Mouse (Mus musculus) limb, embryonic 13.5 days (tissue): Measurements from ENCODE around the gene Gal3st4. TPM values are rescaled to one million over a fixed set of nuclear protein-coding genes. Genes with fewer than 3 reads are reported as not detected.

Experiments used
- ATAC-seq: fragments of 200-750 bp; cut with Nextera tagmentation; 2 replicates; pipeline ENCODE4 v1.8.0; 2017; ENCODE audit warnings: low read depth, moderate number of reproducible peaks, moderate TSS enrichment; ENCODE audit not compliant: low FRiP score
- H3K27ac ChIP-seq: fragments of 300-500 bp; sonication (generic); 2 replicates; pipeline ENCODE4 v1.5.1; 2015; ENCODE audit warnings: inconsistent platforms, mild to moderate bottlenecking, moderate library complexity
- H3K27me3 ChIP-seq: fragments of 300-500 bp; sonication (generic); 2 replicates; pipeline ENCODE4 v1.6.1; 2015; ENCODE audit warnings: mild to moderate bottlenecking, inconsistent platforms
- H3K36me3 ChIP-seq: fragments of 300-500 bp; sonication (generic); 2 replicates; pipeline ENCODE4 v1.6.1; 2015; ENCODE audit warnings: inconsistent platforms, mild to moderate bottlenecking, moderate library complexity
- H3K4me1 ChIP-seq: fragments of 300-500 bp; sonication (generic); 2 replicates; pipeline ENCODE4 v1.6.1; 2015; ENCODE audit warnings: inconsistent platforms
- H3K4me2 ChIP-seq: fragments of 300-500 bp; sonication (generic); replicated peaks from 2 replicates; pipeline ENCODE4 v1.6.1; 2015; ENCODE audit warnings: inconsistent platforms, mild to moderate bottlenecking, moderate library complexity
- H3K4me3 ChIP-seq: fragments of 300-500 bp; sonication (generic); 2 replicates; pipeline ENCODE4 v1.5.1; 2015; ENCODE audit warnings: moderate library complexity, mild to moderate bottlenecking, inconsistent platforms
- H3K9ac ChIP-seq: fragments of 300-500 bp; sonication (generic); 2 replicates; pipeline ENCODE4 v1.6.1; 2015; ENCODE audit warnings: mild to moderate bottlenecking, inconsistent platforms
- H3K9me3 ChIP-seq: fragments of 300-500 bp; sonication (generic); 2 replicates; pipeline ENCODE4 v1.6.1; 2016; ENCODE audit warnings: inconsistent platforms
- WGBS: fragments of 180-500 bp; shearing (Covaris S2); methylation state at CpG from one replicate; pipeline ENCODE4 v1.1.7; 2015; 5-methylcytosine and 5-hydroxymethylcytosine counted together
- polyA plus RNA-seq: library from polyadenylated mRNA; unstranded; fragments of >200 nt; fragmentation: Nextera tagmentation; extraction: Ambion mirVana; gene quantifications from 2 replicates; pipeline ENCODE4 v1.2.1, GENCODE M21; 2015

The Gal3st4 gene
- polyA plus RNA-seq, 1 experiment from 2014 or later = 4.5 TPM

GRCm38 (mm10) chr5:138275216-138276050 lies 2.8 kb upstream of the Gal3st4 start:
- H3K36me3 ChIP-seq = peaks cover 42% of the 10 kb centered on the region
- H3K9ac ChIP-seq = peak overlapping the region; percentile 62
- 33% methylated on average over 41 of the region's 41 CpGs for WGBS
- H3K4me2 ChIP-seq = peak overlapping the region; percentile 48
- H3K27me3 ChIP-seq = 0 out of 2 replicates have a peak, but pooled peaks cover 5% of the 10 kb centered on the region
- H3K27ac ChIP-seq = no peak overlapping the region
- ATAC-seq = no peak
- peak overlapping the region; percentile 19 for H3K4me3 ChIP-seq
- H3K9me3 ChIP-seq = no peaks in the 10 kb centered on the region
- H3K4me1 ChIP-seq = peaks cover 67% of the 10 kb centered on the region

GRCm38 (mm10) chr5:138274186-138274585 lies 1.5 kb upstream of the Gal3st4 start:
- Histone ChIP-seq H3K4me2 (no peak overlapping the region), H3K27me3 (0 out of 2 replicates have a peak, but pooled peaks cover 5% of the 10 kb centered on the region), H3K27ac (no peak overlapping the region), H3K36me3 (peaks cover 42% of the 10 kb centered on the region), H3K9ac (no peak overlapping the region), H3K4me3 (no peak overlapping the region), H3K4me1 (peaks cover 66% of the 10 kb centered on the region), H3K9me3 (no peaks in the 10 kb centered on the region)
- ATAC-seq = no peak
- WGBS = 79% methylated on average over 8 of the region's 8 CpGs

- Histone ChIP-seq H3K4me3 (no peak overlapping the region), H3K27ac (no peak overlapping the region), H3K9me3 (no peaks in the 10 kb centered on the region), H3K27me3 (0 out of 2 replicates have a peak, but pooled peaks cover 5% of the 10 kb centered on the region), H3K4me1 (peaks cover 40% of the 10 kb centered on the region), H3K9ac (peak overlapping the region; percentile 19; the same call in 1 of the 2 replicates), H3K4me2 (0 out of 2 replicates have a peak overlapping the region, but pooled peaks have one; percentile 56), H3K36me3 (peaks cover 25% of the 10 kb centered on the region)
- ATAC-seq = no peak
- 57% methylated on average over 3 of the region's 3 CpGs for WGBS
These were observed 1.4 kb downstream of the Gal3st4 start for GRCm38 (mm10) chr5:138271232-138271631.

- H3K36me3 ChIP-seq = peaks cover 15% of the 10 kb centered on the region
- H3K27ac ChIP-seq = no peak overlapping the region
- no peak for ATAC-seq
- no peak overlapping the region for H3K4me2 ChIP-seq
- WGBS = 82% methylated on average over 4 of the region's 4 CpGs
- 0 out of 2 replicates have a peak, but pooled peaks cover 5% of the 10 kb centered on the region for H3K27me3 ChIP-seq
- no peak overlapping the region for H3K4me3 ChIP-seq
- no peak overlapping the region for H3K9ac ChIP-seq
- H3K9me3 ChIP-seq = no peaks in the 10 kb centered on the region
- H3K4me1 ChIP-seq = peaks cover 30% of the 10 kb centered on the region
These were observed 3.7 kb downstream of the Gal3st4 start for GRCm38 (mm10) chr5:138268980-138269379.

GRCm38 (mm10) chr5:138267114-138267513 lies 5.5 kb downstream of the Gal3st4 start:
- H3K9me3 ChIP-seq = no peaks in the 10 kb centered on the region
- no peak overlapping the region for H3K27ac ChIP-seq
- H3K27me3 ChIP-seq = 0 out of 2 replicates have a peak, but pooled peaks cover 5% of the 10 kb centered on the region
- H3K9ac ChIP-seq = no peak overlapping the region
- peaks cover 26% of the 10 kb centered on the region for H3K4me1 ChIP-seq
- WGBS = 88% methylated on average over 3 of the region's 3 CpGs
- no peak overlapping the region for H3K4me3 ChIP-seq
- peaks cover 16% of the 10 kb centered on the region for H3K36me3 ChIP-seq
- no peak for ATAC-seq
- H3K4me2 ChIP-seq = no peak overlapping the region

- no peak overlapping the region for H3K27ac ChIP-seq
- H3K36me3 ChIP-seq = peaks cover 30% of the 10 kb centered on the region
- 95% methylated on average over 4 of the region's 4 CpGs for WGBS
- H3K27me3 ChIP-seq = no peaks in the 10 kb centered on the region
- H3K9ac ChIP-seq = no peak overlapping the region
- H3K4me3 ChIP-seq = no peak overlapping the region
- no peak overlapping the region for H3K4me2 ChIP-seq
- H3K4me1 ChIP-seq = peaks cover 19% of the 10 kb centered on the region
- no peak for ATAC-seq
- H3K9me3 ChIP-seq = no peaks in the 10 kb centered on the region
These were observed 6.9 kb downstream of the Gal3st4 start for GRCm38 (mm10) chr5:138265712-138266111.

GRCm38 (mm10) chr5:138264207-138264578 lies 8.4 kb downstream of the Gal3st4 start:
- H3K4me3 ChIP-seq = peak overlapping the region; percentile 90
- ATAC-seq = no peak
- H3K9ac ChIP-seq = peak overlapping the region; percentile 98
- WGBS = 12% methylated on average over 6 of the region's 6 CpGs
- peaks cover 19% of the 10 kb centered on the region for H3K4me1 ChIP-seq
- H3K27me3 ChIP-seq = no peaks in the 10 kb centered on the region
- H3K4me2 ChIP-seq = peak overlapping the region; percentile 95
- H3K36me3 ChIP-seq = peaks cover 45% of the 10 kb centered on the region
- H3K27ac ChIP-seq = 0 out of 2 replicates have a peak overlapping the region, but pooled peaks have one; percentile 28
- no peaks in the 10 kb centered on the region for H3K9me3 ChIP-seq

- Histone ChIP-seq H3K36me3 (peaks cover 52% of the 10 kb centered on the region), H3K4me1 (peaks cover 19% of the 10 kb centered on the region)
- WGBS = under 1% methylated on average over 57 of the region's 71 CpGs
These were observed 9.1 kb downstream of the Gal3st4 start, which contains the start of gene BC037034 for GRCm38 (mm10) chr5:138263260-138264206. Gene BC037034, minus strand, starts transcription at chr5:138264033.

GRCm38 (mm10) chr5:138262582-138263240 lies 9.9 kb downstream of the Gal3st4 start:
- peaks cover 60% of the 10 kb centered on the region for H3K36me3 ChIP-seq
- peak overlapping the region; percentile 98 for H3K9ac ChIP-seq
- 70% methylated on average over 18 of the region's 18 CpGs for WGBS
- no peak overlapping the region for H3K27ac ChIP-seq
- H3K27me3 ChIP-seq = no peaks in the 10 kb centered on the region
- H3K4me3 ChIP-seq = peak overlapping the region; percentile 90
- peak overlapping the region; percentile 95 for H3K4me2 ChIP-seq
- peaks cover 19% of the 10 kb centered on the region for H3K4me1 ChIP-seq
- H3K9me3 ChIP-seq = no peaks in the 10 kb centered on the region
- no peak for ATAC-seq

More at GRCm38 (mm10) chr5:138263260-138264206, 9.1 kb downstream of the Gal3st4 start, which contains the start of gene BC037034:
- ATAC-seq = peak; percentile 94
- Histone ChIP-seq H3K27ac (peak within 1 kb of the TSS; percentile 52; the same call in 1 of the 2 replicates), H3K4me3 (peak within 1 kb of the TSS; percentile 90), H3K27me3 (no peaks in the 10 kb centered on the region), H3K9ac (peak within 1 kb of the TSS; percentile 98), H3K9me3 (no peaks in the 10 kb centered on the region), H3K4me2 (peak within 1 kb of the TSS; percentile 95)

GRCm38 (mm10) chr5:138262001-138262400 lies 10.6 kb downstream of the Gal3st4 start:
- Histone ChIP-seq H3K4me1 (peaks cover 19% of the 10 kb centered on the region), H3K36me3 (peaks cover 64% of the 10 kb centered on the region), H3K4me2 (peak overlapping the region; percentile 95), H3K4me3 (peak overlapping the region; percentile 90; the same call in 1 of the 2 replicates), H3K9me3 (no peaks in the 10 kb centered on the region), H3K27me3 (no peaks in the 10 kb centered on the region), H3K9ac (0 out of 2 replicates have a peak overlapping the region, but pooled peaks have one; percentile 98), H3K27ac (no peak overlapping the region)
- WGBS = 71% methylated on average over 4 of the region's 4 CpGs
- ATAC-seq = no peak

- no peaks in the 10 kb centered on the region for H3K27me3 ChIP-seq
- H3K36me3 ChIP-seq = peaks cover 56% of the 10 kb centered on the region
- ATAC-seq = no peak
- H3K4me2 ChIP-seq = no peak overlapping the region
- H3K9ac ChIP-seq = no peak overlapping the region
- H3K9me3 ChIP-seq = no peaks in the 10 kb centered on the region
- H3K4me1 ChIP-seq = peaks cover 25% of the 10 kb centered on the region
- H3K4me3 ChIP-seq = no peak overlapping the region
- no peak overlapping the region for H3K27ac ChIP-seq
- 91% methylated on average over 11 of the region's 11 CpGs for WGBS
These were observed 11.8 kb downstream of the Gal3st4 start for GRCm38 (mm10) chr5:138260834-138261233.
